Mouse (Mus musculus) kidney, adult 18-20 months (tissue): ENCODE data around the gene Rnd1.

Experiments
- DNase-seq: peaks from one replicate; pipeline ENCODE4 v3.0.0; 2021

Gene Rnd1

DNA sequence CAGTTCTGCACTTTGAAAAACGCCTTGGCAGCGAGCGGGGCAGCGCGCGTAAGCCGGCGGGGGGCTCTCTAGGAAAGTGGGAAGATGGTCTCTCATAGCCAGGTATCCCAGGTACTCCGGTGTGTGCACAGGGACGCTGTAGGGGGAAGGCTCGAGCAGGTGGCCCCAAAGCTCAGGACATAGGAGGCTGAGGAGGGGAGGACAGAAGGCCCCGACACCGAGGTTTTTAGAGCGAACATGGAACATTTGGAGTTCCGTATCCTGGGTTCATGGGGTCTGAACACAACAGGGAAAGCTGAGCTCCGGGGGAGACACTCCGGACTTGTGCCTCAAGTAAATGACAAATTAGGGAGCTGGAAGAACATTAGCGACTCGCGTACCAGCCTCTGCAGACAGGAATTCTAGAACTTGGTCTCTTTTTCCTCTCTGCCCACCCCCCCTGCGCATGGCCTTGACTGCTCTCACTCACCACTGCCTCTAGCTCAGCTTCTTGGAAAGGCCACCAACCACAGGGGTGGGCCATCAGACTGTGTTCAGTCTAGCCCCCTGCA, 41.9 kb downstream of the Rnd1 start:
- DNase-seq: no peak

DNA sequence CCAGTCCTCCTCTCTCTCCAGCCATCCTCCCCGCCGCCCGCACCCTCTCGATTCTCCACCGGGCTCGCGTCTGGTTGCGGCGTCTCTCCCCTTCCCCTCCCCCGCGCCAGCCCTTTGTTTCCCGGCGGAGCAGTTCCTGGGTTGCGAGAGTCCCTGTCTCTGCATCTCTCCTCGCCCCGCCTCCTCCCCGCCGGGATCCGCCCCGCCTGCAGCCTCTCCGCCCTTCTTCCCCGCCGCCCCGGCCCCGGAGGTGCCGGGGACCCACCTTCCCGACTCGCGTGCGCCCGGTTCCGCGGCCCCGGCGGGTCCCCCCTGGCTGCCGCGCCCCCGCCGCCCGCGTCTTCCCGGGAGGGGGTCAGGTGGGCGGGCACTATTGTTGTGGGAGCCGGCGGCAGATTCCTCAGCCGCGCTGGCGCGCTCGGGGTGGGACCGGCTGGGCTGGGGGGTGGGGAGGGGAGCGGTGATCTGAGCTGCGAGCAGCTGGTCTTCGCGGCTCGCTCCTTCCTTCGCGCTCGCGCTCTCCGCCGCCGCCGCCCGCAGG, 42.6 kb downstream of the Rnd1 start:
- DNase-seq: peak; percentile 84

DNA sequence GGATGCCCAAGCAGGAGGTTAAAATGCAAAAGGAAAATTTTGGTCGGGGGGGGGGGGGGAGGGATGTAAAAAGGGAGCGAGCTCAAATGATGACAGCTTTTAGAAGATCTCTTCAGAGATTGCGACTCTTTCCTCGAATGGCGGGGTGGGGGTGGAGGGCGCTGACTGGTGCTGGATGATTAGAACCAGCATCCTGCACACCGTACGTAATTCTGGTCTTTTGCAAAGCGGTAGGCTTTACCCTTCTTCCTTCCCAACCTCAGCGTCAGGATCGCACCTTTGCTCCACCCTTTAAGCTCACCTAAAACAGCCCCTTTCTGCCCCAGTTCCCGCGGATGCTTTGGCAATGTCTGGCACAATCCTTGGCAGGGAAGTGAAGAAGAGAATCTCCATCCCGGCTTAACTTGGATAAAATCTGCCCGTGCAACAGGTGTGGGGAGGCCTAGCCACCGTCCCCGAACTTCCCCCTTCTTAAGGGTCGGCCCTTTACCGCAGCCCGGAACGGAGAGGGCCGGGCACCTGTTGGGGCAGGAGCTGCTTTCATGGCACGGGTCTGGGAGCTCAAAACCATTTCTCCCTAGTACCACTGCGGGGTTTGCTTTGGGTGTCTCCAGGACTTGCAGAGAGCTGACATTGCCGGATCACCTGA, 43.3 kb downstream of the Rnd1 start:
- DNase-seq: no peak

DNA sequence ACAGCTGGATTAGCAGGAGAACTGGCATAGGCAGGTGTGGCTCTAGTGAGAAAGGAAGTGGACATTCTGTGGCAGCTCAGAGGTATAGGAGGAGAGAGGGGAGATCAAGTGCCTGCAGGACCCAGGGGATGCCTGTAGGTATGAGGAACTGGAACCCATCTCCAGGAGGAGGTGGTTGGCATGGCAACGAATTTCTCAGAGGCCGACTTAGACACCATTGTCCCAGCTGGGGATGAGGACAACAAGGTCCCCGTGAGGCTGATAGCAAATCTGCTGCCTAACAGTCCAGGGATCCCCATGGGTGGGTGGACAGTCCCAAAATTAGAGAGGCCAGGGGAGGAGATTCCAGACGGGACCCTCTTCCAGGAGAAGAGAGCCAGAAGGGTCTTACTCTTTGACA, 44.3 kb downstream of the Rnd1 start:
- no peak for DNase-seq

- DNase-seq: peak; percentile 64
Observed at GRCm38 (mm10) chr15:98632107-98632744, 45.0 kb downstream of the Rnd1 start.

DNA sequence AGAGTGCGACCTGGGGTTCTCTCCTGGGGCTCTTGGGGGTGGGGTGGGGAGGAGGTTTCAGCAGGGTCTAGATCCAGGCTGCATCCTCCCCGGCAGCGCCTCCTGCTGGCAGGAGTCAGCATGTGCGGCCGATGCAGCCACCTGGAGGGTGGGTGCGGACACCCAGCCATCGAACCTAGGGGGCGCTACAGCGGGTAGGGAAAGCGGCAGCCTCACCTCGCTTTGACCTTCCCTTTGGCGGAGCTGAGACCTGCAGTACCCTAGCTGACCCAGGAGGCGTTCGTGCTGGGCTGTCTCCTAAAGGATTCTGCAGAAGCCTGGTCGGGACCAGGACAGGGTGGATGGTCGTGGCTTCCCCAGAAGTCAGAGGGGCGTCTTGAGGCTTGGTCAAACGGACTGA, 45.8 kb downstream of the Rnd1 start:
- DNase-seq: peak; percentile 71

DNA sequence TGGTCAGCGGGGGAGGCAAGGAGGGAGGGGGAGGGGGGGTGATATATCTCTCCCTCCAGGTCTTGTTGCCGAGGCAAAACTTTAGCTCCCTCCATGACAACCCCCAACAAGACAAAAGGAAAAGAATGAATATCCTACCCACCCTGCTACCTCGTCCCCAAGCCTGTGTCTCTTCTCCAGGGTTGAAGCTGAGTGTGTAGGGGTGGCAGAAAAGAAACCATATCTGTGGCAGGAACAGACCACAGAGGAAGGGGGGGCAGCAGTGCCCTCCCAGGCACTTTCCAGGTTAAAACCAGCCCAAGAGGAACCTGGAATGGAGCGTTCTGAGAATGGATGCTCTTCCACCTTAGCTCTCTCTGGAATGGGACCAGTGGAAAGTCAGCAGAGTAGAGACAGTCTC, 46.7 kb downstream of the Rnd1 start, which contains the start of gene Cacnb3:
Gene Cacnb3, plus strand, starts transcription at position 301 of the 400 bp plus-strand sequence.
- no peak for DNase-seq

DNA sequence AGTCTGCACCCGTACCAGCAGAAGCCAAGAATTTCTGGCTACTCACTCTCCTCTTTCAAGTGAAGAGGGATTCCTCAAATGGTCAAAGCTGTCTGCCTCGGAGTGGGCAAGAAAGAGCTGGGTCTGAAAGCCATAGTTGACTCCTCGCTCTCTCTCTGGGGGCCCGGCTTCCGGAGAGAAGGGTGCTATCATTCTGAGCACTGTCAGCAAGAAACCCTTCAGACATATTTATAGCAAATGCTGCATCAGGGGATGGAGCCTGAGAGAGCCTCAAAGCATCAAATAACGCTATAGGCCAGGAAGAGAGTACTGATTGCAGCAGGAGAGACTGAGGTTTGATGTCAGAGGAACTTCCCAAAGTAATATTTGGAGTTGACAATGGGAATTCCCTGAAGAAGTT, 47.8 kb downstream of the Rnd1 start:
- DNase-seq: no peak

DNA sequence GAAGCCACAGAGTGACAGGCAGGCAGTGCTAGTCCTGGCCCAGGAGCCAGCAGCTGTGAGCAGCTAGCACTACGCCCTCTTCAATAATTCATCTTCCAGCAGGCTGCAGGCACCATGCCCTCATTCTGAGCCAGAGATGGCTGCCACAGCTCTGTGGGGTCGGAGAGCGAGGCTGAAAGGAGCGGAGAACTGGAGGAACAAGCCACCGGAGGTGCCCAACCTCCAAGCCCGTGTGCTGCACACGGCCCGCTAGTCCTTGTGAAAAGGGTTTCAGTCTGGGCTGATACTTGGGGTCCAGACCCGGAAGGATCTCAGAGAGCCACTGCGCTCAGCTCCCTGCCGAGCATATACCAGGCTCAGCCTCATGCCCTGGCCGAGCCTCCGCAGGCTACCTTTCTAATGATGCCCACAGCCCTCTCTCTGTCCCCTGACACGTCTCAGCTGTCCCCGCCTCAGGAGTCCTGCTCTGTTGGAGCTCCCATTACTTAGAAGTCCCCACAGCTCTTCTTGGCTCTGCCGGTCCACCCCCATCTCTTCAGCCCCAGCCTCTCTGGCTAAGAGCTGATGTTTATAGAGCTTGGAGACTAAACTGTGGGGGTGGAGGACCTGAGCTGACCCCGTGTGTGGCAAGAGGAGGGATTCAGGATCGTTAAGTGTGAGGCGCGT, 48.5 kb downstream of the Rnd1 start:
- DNase-seq: no peak

DNA sequence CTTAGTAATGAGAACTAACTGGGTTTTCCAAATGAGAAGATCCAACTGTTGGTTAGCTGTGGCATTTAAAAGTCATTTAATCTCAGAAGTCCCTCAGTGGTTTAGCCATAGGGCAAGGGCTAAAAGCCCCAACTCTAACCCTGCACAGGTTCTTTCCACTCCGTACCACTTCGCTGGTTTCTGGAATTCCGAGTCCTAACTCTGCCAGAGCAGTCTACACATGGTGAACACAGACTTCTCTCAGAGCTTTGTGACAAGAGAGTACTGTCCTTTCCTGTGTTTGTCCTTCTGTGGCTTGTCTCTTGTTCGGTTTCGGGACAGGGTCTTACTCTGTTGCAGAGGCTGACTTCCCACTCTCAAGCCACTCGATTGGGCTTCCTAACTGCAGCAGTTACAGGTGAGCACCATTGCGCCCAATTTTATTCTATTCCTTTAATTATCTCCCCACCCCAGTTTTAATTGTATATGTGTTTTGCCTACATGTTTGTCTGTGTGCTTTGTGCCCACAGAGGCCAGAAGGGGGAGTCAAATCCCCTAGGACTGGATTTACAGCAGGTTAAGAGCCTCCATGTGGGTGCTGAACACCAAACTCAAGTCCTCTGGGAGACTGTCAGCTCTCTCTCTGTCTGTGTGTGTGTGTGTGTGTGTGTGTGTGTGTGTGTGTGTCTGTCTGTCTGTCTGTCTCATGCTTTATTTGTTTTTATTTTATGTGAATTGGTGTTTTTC, 50.6 kb downstream of the Rnd1 start:
- no peak for DNase-seq

DNA sequence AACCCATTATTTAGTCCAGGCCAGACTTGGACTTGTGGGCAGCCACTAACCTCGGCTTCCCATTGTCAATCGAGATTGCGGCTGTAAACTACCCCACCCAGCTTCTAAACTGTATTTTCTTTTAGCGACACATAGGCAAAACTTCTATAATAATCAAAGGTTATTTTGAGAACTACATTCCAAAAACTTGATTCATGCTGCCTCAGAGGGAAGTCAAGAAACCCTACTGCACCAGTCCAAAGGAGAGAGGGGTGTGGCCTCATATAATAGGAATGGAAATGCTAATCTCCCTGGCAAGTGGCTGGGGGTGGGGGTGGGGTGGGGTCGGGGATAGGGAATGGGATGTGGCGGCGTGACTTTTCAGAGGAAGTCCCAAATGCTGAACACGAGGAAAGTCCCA, 51.2 kb downstream of the Rnd1 start:
- no peak for DNase-seq

GRCm38 (mm10) chr15:98623361-98623821, 53.9 kb downstream of the Rnd1 start:
- no peak for DNase-seq

GRCm38 (mm10) chr15:98622721-98623120, 54.5 kb downstream of the Rnd1 start:
- DNase-seq: no peak

- DNase-seq: peak; percentile 44
Observed at GRCm38 (mm10) chr15:98622199-98622598, 55.1 kb downstream of the Rnd1 start.

GRCm38 (mm10) chr15:98617176-98617537, 60.1 kb downstream of the Rnd1 start:
- DNase-seq: peak; percentile 89

DNA sequence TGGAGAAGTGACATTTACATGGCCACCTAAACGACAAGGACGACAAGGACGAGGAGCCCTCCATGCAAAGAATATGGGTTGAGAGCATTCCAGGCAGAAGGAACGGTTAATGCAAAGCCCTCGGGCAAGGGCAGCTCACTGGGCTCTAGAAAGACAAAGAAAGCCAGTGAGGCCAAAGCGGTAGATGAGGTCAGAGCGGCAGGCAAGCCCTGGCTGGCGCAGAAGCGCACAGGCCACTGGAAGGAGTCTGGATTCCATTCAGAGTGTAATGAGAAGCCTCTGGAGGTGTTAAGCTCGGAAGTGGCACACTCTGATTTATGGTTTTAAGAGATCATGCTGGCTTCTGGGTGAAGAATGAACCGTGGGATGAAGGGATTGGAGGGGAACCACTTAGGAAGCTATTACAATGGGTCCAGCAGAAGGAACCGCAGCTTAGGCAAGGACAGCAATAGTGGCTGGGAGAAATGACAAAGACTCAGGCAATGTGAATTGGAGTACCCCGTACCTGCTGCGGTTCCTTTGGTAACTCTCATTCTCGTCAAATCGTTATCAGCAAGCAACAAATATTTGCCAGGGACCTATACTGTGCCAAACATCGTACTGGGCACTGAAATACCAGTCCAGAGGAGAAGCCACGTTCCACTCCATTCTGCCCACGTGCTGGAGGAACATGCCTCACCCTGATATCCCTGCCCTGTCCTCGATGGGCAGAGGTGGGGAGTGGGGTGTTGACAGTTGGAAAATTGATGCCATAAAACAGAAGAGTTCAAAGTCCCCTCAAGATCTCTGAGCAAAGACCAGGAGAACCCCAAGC, 60.7 kb downstream of the Rnd1 start:
- DNase-seq: peak; percentile 55

DNA sequence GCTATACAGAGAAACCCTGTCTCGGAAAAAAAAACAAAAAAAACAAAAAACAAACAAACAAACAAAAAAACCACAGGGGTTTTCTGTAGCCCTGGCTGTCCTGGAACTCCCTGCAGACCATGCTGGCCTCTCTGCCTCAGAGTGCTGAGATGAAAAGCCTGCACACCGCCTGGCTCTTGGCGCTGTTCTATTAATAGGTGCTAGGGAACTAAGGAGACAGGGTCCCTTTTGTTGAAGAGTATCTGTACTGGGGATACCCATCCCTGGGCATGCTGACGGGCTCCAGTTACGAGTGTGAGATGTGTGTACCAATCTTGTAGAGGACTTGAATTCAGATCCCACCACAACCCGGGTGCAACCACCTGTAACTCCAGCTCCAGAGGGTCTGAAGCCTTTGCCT, 61.5 kb downstream of the Rnd1 start:
- DNase-seq: no peak

DNA sequence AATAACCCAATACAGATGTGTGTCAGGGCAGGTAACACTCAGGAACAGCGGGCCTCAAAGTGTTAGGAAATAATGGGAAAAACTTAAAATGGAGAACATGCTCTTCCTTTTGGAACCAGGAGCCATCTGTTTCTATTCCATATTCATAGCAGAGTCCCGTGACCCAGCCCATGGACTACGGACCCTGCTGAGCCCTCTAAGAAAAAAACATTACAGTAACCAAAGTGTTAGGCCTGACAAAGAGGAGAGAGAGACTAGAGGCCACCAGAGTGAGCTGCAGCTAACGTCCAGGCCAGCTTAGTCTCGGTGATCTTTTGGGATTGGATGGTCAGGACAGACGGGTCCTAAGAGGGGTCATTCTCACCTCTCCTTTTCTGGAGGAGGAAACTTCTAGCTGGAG, 62.3 kb downstream of the Rnd1 start:
- DNase-seq: peak; percentile 55

- DNase-seq: peak; percentile 72
Observed at GRCm38 (mm10) chr15:98614551-98614950, 62.7 kb downstream of the Rnd1 start.
